8 mouse cellular contexts compared by ENCODE assay signal in the genomic region with DNA sequence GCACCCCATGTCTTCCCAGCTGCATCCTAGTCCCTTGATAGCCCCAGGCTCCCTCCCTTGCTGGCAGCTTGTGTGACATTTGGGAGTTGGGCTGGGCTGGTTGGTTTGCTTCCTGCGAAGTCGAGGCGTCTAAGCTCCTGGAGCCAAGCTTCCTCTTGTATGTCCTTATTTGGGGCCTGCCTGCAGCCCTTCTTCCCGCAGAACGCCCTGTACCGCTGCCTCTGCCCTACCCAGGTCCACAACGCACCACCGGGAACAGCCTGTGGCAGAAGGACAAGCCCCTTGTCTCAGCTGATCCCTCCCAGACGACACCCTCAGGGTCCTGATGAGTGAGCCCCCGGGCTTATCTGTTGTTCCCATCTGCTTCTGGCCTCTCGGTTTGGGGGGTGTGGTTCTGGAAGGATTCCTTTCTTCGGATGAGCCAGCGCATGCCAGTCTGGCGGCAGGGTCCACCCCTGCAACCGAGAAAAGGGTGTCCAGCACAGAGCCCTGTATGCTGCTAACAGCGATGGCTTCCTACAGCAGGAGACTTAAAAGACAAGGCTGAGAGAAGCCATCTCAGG. TPM values are rescaled to one million over a fixed set of nuclear protein-coding genes. Genes with fewer than 3 reads are reported as not detected.
DNase-seq lines count a peak whose midpoint lies in the region; ATAC-seq lines count a peak whose summit lies in the region.

No protein-coding gene starts in this region.

- H3K27me3 ChIP-seq in hindbrain, embryonic 10.5 days (ENCODE audit: insufficient read depth, poor library complexity, severe bottlenecking), result no peaks in the 10 kb centered on the region
- H3K27me3 ChIP-seq in hindbrain, embryonic 12.5 days, result no peaks in the 10 kb centered on the region
- no peaks in the 10 kb centered on the region for H3K27me3 ChIP-seq in megakaryocyte, embryonic 14.5 days (replicated peaks)

- ATAC-seq in hindbrain, embryonic 12.5 days (ENCODE audit: low FRiP score), result no peak; the same call in 1 of the 2 replicates

- H3K4me1 ChIP-seq in hindbrain, embryonic 10.5 days (replicated peaks), result peaks cover 29% of the 10 kb centered on the region
- no peaks in the 10 kb centered on the region for H3K4me1 ChIP-seq in hindbrain, embryonic 12.5 days
- H3K4me1 ChIP-seq in megakaryocyte, embryonic 14.5 days, result peaks cover 69% of the 10 kb centered on the region

- no peaks in the 10 kb centered on the region for H3K36me3 ChIP-seq in hindbrain, embryonic 10.5 days
- H3K36me3 ChIP-seq in hindbrain, embryonic 12.5 days, result no peaks in the 10 kb centered on the region
- H3K36me3 ChIP-seq in megakaryocyte, embryonic 14.5 days (replicated peaks; ENCODE audit: low read length), result peaks cover 4% of the 10 kb centered on the region

- H3K9ac ChIP-seq in hindbrain, embryonic 12.5 days, result no peak overlapping the region

- WGBS in hindbrain, embryonic 10.5 days, result 10% methylated on average over 16 of the region's 16 CpGs
- WGBS in hindbrain, embryonic 12.5 days, result 12% methylated on average over 16 of the region's 16 CpGs

- H3K4me2 ChIP-seq in hindbrain, embryonic 12.5 days (replicated peaks), result no peak overlapping the region

- no peaks in the 10 kb centered on the region for H3K9me3 ChIP-seq in hindbrain, embryonic 10.5 days
- H3K9me3 ChIP-seq in hindbrain, embryonic 12.5 days (replicated peaks), result no peaks in the 10 kb centered on the region
- no peaks in the 10 kb centered on the region for H3K9me3 ChIP-seq in megakaryocyte, embryonic 14.5 days

- H3K4me3 ChIP-seq in hindbrain, embryonic 10.5 days, result no peak overlapping the region; the same call in 1 of the 2 replicates
- H3K4me3 ChIP-seq in hindbrain, embryonic 12.5 days, result no peak overlapping the region
- peak overlapping the region; percentile 89 for H3K4me3 ChIP-seq in megakaryocyte, embryonic 14.5 days (replicated peaks)

- DNase-seq in hindbrain, embryonic 10.5 days (ENCODE audit: low spot score), result peak; percentile 35
- peak; percentile 87 for DNase-seq in MEL-GATA-1-ER (ENCODE audit: extremely low read depth, low read depth)
- peak; percentile 98 for DNase-seq in heart, adult 11 months
- peak; percentile 58 for DNase-seq in kidney, postnatal 14 days
- no peak for DNase-seq in cerebellum, postnatal 36 days
- DNase-seq in spleen, postnatal 36 days (ENCODE audit: low spot score in 2 of 2), result no peak

- peak overlapping the region; percentile 72 for H3K27ac ChIP-seq in hindbrain, embryonic 10.5 days
- no peak overlapping the region for H3K27ac ChIP-seq in hindbrain, embryonic 12.5 days

RNA-seq across cellular contexts. Expression of a gene that starts 14.3 kb away (rescaled TPM):
- polyA plus RNA-seq in hindbrain, embryonic 10.5 days (2016; fragmentation: Nextera tagmentation; extraction: Ambion mirVana), result 184 and 220 TPM in 2 replicates
- 159 TPM in 2 replicates for polyA plus RNA-seq in hindbrain, embryonic 12.5 days (2016; fragmentation: Nextera tagmentation; extraction: Ambion mirVana)
- polyA plus RNA-seq in megakaryocyte, embryonic 14.5 days (2012; ENCODE audit: insufficient read depth, low replicate concordance), result 19.4 and 27.6 TPM in 2 replicates

Comparison
In these comparisons a context has a peak if more than half of its experiments do, and no peak if none do; other contexts are left out.
1. DNase-seq: peak in hindbrain, embryonic 10.5 days (single experiment), MEL-GATA-1-ER (single experiment), heart, adult 11 months (single experiment) and kidney, postnatal 14 days (single experiment); none in cerebellum, postnatal 36 days (0 of 2) and spleen, postnatal 36 days (0 of 2).